In genomic region chr1:182908050-182909036, GRCm38 (mm10) we compare ENCODE assay signal across 8 mouse cellular contexts. TPM values are rescaled to one million over a fixed set of nuclear protein-coding genes. Genes with fewer than 3 reads are reported as not detected.
A peak's percentile ranks its signal among the peaks of the same experiment; 100 is the strongest.
DNase-seq lines count a peak whose midpoint lies in the region; ATAC-seq and TF ChIP-seq lines count a peak whose summit lies in the region.

No protein-coding gene starts in this region.

- H3K9me3 ChIP-seq in embryonic facial prominence, embryonic 13.5 days = peaks cover 4% of the 10 kb centered on the region; the same call in 1 of the 2 replicates

- H3K4me1 ChIP-seq in embryonic facial prominence, embryonic 13.5 days = peaks cover 18% of the 10 kb centered on the region
- no peaks in the 10 kb centered on the region for H3K4me1 ChIP-seq in kidney, adult 2 months (ENCODE audit: control insufficient read depth, insufficient read depth, low read length)

- peak; percentile 76; the same call in 1 of the 2 replicates for ATAC-seq in embryonic facial prominence, embryonic 13.5 days (ENCODE audit: insufficient number of reproducible peaks, insufficient read depth, low FRiP score, low TSS enrichment, low read depth)
- ATAC-seq in activated CD4-positive, CD25-positive, alpha-beta regulatory T cell, adult 4 months = no peak

- peak; percentile 68 to 80 for DNase-seq in adrenal gland, postnatal 4 days (ENCODE audit: low spot score in 2 of 2)
- peak; percentile 93 to 96 for DNase-seq in heart, adult 18-20 months
- peak; percentile 92 for DNase-seq in kidney, adult 2 months
- peak; percentile 85 for DNase-seq in left cerebral cortex, postnatal 4 days
- DNase-seq in mesoderm, embryonic 11.5 days (ENCODE audit: low read depth, low spot score) = peak; percentile 87
- peak; percentile 88 for DNase-seq in right cerebral cortex, postnatal 25 days

- no peak for TF ChIP-seq CTCF in kidney, adult 2 months (conservative IDR thresholded peaks at IDR 0.05; ENCODE audit: insufficient read depth, insufficient read length, low read depth, low read length)

- intact Hi-C loops in left cerebral cortex, postnatal 4 days (cut with DNase I) = no loop called here

- no peak overlapping the region for H3K4me3 ChIP-seq in embryonic facial prominence, embryonic 13.5 days
- H3K4me3 ChIP-seq in kidney, adult 2 months (ENCODE audit: insufficient read depth, low read depth, low read length) = no peak overlapping the region

- H3K36me3 ChIP-seq in embryonic facial prominence, embryonic 13.5 days = no peaks in the 10 kb centered on the region
- no peaks in the 10 kb centered on the region for H3K36me3 ChIP-seq in kidney, adult 2 months (ENCODE audit: control insufficient read depth, insufficient read depth, low read length)

- 0 out of 2 replicates have a peak overlapping the region, but pooled peaks have one; percentile 39 for H3K27ac ChIP-seq in embryonic facial prominence, embryonic 13.5 days
- no peak overlapping the region for H3K27ac ChIP-seq in kidney, adult 2 months (ENCODE audit: insufficient read depth, low read depth, low read length)

- H3K9ac ChIP-seq in embryonic facial prominence, embryonic 13.5 days = 0 out of 2 replicates have a peak overlapping the region, but pooled peaks have one; percentile 16

- WGBS in embryonic facial prominence, embryonic 13.5 days = 16% methylated on average over 14 of the region's 14 CpGs
- 25% methylated on average over 14 of the region's 14 CpGs for WGBS in kidney, adult 2 months

- TF ChIP-seq POLR2A in kidney, adult 2 months (IDR thresholded peaks at IDR 0.05; ENCODE audit: low read depth, low read length) = no peak

- peaks cover 4% of the 10 kb centered on the region; the same call in 1 of the 2 replicates for H3K27me3 ChIP-seq in embryonic facial prominence, embryonic 13.5 days
- H3K27me3 ChIP-seq in kidney, adult 2 months (replicated peaks; ENCODE audit: control insufficient read depth, insufficient read depth, low read length) = no peaks in the 10 kb centered on the region

- peak overlapping the region; percentile 41 for H3K4me2 ChIP-seq in embryonic facial prominence, embryonic 13.5 days

RNA-seq across cellular contexts. Expression of gene Tlr5, which starts 46.2 kb away (rescaled TPM):
- 1 to 10 TPM; 1.6 to 1.8 TPM for total RNA-seq in adrenal gland, postnatal 4 days (2021)
- polyA plus RNA-seq in embryonic facial prominence, embryonic 13.5 days (2015; fragmentation: Nextera tagmentation; extraction: Ambion mirVana) = 0.99 and 1.2 TPM in 2 replicates
- 1 to 10 TPM; 1.0 to 1.8 TPM for total RNA-seq in heart, adult 18-20 months (2021)
- 0.42 and 0.66 TPM in 2 replicates for polyA plus RNA-seq in kidney, adult 2 months (2012; rRNA removed)
- total RNA-seq in left cerebral cortex, postnatal 4 days (2021) = under 1 TPM; 0.46 to 0.54 TPM
- under 1 TPM in 1 of 2 experiments, not detected in 1; 0.27 TPM for polyA plus RNA-seq in activated CD4-positive, CD25-positive, alpha-beta regulatory T cell, adult 4 months (2017; shearing (Covaris generic))
